Mouse (Mus musculus) CD8-positive naive resting alpha-beta T cell, adult 57 days (primary cell): ENCODE measurements around the gene Olfr740. TPM values are rescaled to one million over a fixed set of nuclear protein-coding genes. Genes with fewer than 3 reads are reported as not detected.

Source experiments
- total RNA-seq: library from RNA; stranded (reverse); gene quantifications from one replicate; pipeline ENCODE4 v1.2.4, GENCODE M21; 2023

Olfr740 gene
- not detected for total RNA-seq

DNA sequence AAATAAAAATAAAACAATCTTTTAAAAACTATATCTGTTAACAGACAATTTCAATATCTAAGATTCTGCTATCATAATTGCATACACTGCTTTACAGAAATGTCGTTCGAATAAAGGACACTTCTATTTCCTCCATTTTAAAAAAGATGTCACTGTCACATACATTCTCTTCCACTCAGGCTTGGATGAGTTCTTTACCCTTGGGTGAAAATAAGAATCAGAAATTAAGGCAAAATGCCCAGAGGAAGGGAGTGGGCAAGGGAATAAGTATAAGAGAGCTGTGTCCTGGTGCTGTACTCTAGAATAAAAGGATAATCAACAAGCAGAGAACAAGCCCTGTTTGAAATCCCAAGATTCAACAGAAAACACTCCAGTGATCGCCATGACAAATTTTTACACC, at the start of gene Olfr740:
Gene Olfr740, plus strand, starts transcription at position 301 of the 400 bp plus-strand sequence.

DNA sequence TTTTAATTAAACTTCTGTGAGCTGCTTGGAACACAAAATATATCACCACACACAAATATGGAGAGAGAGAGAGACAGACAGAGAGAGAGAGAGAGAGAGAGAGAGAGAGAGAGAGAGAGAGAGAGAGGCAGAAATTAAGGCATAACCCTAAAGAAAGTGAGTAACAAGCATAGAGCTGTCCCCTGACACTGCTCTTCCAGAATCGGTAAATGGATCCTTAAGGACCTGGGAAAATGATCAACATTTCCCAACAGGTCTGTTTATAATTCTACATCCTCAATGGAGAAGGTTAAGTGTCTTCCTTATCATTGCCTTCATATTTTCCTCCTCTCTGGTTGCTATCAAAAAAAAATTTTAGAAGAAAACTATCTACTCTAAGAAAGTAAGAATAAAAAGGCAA, 38.1 kb upstream of the Olfr740 start, which contains the start of gene Olfr738:
Gene Olfr738, plus strand, starts transcription at position 301 of the 400 bp plus-strand sequence.

DNA sequence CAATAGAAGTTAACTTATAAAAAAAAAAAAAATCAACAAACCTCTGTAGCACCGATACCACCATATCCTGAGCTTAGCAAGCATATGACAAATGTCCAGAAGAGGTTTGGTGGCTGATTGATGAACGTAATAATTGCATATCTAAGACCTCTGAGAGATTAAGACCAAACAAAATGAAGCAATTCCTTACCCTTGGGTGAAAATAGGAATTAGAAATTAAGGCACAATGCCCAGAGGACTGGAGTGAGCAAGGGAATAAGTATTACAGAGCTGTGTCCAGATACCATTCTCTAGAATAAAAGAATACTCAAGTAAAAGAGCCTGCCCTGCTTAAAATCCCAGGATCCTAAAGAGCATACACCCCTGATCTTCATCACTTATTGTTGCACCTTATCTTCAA, 27.0 kb upstream of the Olfr740 start, which contains the start of gene Olfr739:
Gene Olfr739, plus strand, starts transcription at position 301 of the 400 bp plus-strand sequence.

DNA sequence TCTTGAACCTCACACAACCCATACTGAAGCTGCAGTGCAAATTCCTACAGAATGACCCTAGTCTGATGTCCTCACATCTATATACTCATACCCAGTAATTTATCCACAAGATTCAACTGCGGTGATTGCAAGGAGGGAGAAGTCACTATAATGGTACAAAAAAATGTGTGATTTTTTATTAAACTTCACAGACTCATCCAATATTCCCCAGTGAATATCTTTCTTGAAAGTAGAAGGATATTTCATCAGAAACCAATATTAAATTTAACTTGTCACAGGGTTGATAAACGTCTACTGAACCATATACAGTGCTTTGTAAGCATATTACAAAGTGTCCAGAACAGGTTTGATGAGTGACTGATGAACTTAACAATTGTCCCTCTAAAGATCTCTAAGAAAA, 27.1 kb downstream of the Olfr740 start, which contains the start of gene Olfr741:
Gene Olfr741, plus strand, starts transcription at position 301 of the 400 bp plus-strand sequence.

DNA sequence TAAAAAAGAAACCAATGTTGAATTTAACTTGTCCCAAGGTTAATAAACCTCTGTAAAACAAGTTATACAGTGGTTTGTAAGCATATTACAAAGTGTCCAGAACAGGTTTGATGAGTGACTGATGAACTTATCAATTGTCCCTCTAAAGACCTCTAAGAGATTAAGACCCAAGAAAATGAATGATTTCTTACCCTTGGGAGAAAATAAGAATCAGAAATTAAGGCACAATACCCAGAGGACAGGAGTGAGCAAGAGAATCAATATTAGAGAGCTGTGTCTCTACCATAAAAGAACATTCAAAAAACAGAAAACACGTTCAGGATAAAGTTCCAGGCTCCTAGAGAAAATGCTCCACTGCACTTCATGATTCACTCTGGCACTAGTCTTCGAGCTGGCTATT, 58.0 kb downstream of the Olfr740 start, which contains the start of gene Olfr742:
Gene Olfr742, plus strand, starts transcription at position 301 of the 400 bp plus-strand sequence.

Other genes with a start within 250 kb of the Olfr740 start
- not detected for gene Olfr731, start 203.7 kb upstream of the Olfr740 start, total RNA-seq
- gene Olfr732, start 161.3 kb upstream of the Olfr740 start, total RNA-seq = not detected
- not detected for gene Olfr733, start 144.0 kb upstream of the Olfr740 start, total RNA-seq
- not detected for gene Olfr734, start 118.8 kb upstream of the Olfr740 start, total RNA-seq
- gene Olfr735, start 96.7 kb upstream of the Olfr740 start, total RNA-seq = not detected
- gene Tlr11, start 87.6 kb upstream of the Olfr740 start, total RNA-seq = 0.21 TPM
- not detected for gene Olfr736, start 64.4 kb upstream of the Olfr740 start, total RNA-seq
- gene Olfr738, start 38.0 kb upstream of the Olfr740 start, total RNA-seq = not detected
- gene Olfr739, start 26.9 kb upstream of the Olfr740 start, total RNA-seq = not detected
- not detected for gene Olfr741, start 27.2 kb downstream of the Olfr740 start, total RNA-seq
- gene Olfr742, start 58.1 kb downstream of the Olfr740 start, total RNA-seq = not detected
- gene Olfr743, start 76.3 kb downstream of the Olfr740 start, total RNA-seq = not detected
- gene Olfr744, start 169.3 kb downstream of the Olfr740 start, total RNA-seq = not detected
- not detected for gene Olfr745, start 193.8 kb downstream of the Olfr740 start, total RNA-seq
- gene Olfr746, start 201.5 kb downstream of the Olfr740 start, total RNA-seq = not detected
- not detected for gene Olfr747, start 247.7 kb downstream of the Olfr740 start, total RNA-seq